Mouse (Mus musculus) urinary bladder, adult 2 months (tissue): ENCODE data around the gene Naaladl2. TPM values are rescaled to one million over a fixed set of nuclear protein-coding genes. Genes with fewer than 3 reads are reported as not detected.
"Not testable (repeated sequence)": the region's sequence is repeated elsewhere in the genome, so short reads cannot be mapped to it uniquely, and the experiment has no call there.

Experiments used
- DNase-seq: peaks from one replicate; pipeline ENCODE4 v3.0.0; 2022; ENCODE audit warnings: low spot score
- polyA plus RNA-seq: library from polyadenylated mRNA; depleted of rRNA; stranded (reverse); fragments of >200 nt; gene quantifications from 2 replicates; pipeline ENCODE4 v1.2.3, GENCODE M21; 2012

Gene Naaladl2
- polyA plus RNA-seq, 1 experiment, result 2.4 TPM

DNA sequence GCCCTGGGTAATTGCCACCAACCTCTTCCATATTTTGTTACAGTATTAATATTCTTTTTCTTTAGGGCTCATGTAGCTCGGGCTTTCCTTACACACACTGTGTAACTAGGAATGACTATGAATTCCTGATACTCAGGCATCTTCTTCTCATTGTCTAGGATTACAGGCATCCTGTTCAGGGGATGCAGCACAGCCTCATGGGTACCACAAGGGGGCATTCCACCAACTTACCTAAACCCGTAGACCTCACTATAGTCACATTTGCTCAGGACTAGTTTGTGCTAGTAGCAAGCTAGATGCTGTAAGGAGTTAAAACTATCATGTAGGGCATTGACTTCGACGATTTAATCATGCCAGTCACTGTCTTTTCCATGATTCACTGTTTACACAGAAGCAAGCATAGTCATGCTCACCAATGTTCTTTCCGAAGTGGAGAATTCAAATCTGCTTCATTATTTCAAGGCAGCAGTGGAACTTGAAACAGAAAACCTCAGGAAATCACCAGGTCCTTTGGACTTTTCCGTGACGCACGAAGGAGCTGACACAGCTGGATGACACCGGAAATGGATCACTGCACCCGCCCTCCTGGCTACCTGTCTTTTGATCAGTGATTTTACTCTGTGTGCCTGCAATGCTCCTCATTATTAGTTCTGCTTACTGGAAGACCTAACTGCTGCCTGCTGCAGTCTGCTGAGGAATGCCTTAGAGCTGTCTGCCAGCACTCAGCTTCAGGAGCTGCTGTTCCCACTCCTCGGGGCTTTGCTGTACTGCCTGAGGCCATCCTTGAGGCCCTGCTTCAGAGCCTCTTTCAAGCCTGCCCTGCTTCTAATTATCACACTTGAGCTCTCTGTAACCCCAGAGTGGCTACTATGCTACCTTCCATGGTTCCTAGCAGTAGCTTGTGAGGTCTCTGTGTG, 822.3 kb downstream of the Naaladl2 start:
- no peak for DNase-seq

DNA sequence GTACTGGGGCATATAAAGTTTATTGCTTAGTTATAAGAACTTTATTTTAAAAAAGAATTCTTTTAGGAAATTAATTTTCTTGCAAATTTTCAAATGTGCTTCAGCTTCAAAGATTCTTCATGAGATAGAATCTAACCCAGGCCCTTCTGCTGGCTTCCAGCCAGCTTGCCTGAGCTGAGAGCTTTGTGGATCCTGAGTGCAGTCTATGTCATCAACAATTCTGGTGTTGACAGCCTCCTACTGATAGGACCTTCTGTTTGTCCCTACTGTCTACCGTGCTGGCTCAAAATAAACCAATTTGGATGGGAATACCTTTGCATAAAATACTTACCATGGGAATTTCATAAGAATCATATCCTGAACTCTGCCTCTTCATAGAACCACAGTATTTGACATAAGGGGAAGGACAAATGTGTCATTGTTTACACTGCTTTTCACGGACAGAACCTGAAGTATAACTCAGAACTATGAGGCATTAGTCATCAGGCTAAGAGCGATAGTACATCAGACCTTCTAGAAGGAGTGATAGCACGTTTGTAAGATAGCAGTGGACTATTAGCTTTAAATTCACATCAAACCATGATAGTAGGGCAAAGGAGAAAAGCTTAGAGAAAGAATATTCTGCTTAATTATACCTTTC, 829.3 kb downstream of the Naaladl2 start:
- DNase-seq, result no peak

DNA sequence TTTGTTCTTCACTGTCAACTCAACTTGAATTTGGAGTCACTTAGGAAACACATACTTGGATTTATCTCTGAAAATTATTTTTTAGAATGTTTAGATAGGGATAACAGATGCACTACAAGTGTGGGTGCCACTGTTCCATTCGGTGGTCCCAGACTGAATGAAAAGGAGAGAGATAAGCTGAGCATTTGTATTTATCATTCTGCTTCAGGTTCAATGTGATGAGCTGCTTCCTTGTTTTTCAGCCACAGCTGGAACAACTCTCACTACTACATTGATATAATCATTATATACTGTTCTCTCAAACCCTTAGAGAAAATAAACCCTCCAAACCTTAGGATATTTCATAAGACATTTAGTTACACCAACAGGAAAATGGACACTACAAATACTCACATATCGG, 918.6 kb downstream of the Naaladl2 start:
- no peak for DNase-seq

DNA sequence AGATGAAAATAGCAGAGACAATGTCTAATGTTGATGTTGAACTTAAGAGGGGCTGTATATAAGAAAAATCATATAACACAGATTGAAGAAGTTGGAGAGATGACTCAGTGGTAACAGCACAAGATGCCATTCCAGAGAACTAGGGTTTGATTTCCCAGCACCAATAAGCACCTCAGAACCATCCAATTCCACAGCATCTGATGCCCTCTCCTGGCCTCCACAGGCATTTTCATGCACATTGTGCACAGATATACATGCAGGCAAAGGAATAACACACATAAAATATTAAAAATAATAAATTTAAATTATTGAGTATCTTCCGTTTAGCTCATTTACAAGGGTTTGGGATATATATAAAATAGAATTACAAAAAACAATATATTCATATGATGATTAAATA, 926.6 kb downstream of the Naaladl2 start:
- no peak for DNase-seq

DNA sequence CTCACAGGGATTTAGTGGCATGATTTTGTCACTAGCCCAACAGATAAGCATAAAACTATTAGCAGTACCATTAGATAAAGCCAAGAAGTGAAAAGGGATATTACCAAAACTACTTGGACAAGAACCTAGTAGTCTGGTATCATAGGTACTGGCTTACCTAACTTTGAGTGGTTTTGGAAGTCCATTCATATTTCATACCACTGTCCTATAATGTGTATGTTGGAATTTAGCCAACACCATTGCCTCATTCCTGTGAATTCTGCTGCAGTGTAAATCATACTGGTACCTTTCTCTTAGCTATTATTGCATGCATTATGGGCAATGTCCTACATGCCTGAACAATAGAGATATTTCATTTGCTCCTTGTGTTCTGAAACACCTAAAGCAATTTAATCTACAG, 977.5 kb downstream of the Naaladl2 start:
- no peak for DNase-seq

DNA sequence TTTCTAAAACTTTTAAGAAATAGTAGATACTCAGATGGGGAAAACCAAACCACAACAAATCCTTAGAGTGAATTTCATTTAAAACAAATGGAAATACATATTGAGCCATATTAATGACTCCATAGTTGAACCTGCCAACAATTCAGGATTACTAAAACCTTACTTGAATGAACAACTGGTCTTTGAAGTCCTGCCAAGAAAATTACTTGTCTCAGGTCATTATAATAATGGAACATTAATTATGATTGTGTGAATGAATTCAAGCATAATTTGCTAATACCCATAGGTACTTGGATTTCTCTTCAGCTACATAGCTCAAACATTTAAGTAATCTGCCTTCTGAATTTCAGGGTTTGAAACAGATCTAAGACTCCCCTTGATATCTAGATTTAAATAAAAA, 980.1 kb downstream of the Naaladl2 start:
- no peak for DNase-seq

DNA sequence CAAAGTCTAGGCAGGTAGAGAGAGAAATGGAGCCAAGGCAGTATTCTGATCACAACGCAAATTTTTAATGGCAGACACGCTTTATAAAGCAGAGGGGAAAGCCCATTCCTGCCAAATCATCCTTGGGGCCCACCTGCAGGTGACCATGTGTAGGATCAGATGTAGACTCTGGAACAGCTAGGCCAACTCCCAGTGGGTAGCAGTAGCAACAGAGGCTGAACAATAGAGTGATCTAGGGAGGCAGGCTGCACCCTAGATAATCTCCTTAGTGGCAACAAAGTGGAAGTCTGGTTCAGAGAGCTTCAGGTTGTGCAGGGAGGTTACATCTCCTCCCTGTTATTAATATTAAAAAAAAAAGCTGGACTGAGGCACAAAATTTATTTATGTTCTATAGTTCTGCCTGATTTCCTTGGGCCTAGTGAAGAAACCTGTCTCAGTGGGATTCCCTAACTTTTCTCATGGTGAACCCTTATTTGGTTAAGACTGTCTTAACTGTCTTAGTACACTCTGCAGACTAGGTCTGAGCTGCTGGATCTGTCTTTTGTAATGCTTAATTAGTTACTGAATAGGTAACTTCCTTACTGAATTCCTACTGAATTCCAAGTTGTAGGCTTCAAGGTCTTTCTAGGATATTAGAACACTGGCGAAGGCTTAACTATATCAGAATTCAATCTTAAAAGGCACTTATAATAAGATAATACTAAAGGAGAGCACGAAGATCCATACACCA, 992.8 kb downstream of the Naaladl2 start:
- not testable (repeated sequence) for DNase-seq

DNA sequence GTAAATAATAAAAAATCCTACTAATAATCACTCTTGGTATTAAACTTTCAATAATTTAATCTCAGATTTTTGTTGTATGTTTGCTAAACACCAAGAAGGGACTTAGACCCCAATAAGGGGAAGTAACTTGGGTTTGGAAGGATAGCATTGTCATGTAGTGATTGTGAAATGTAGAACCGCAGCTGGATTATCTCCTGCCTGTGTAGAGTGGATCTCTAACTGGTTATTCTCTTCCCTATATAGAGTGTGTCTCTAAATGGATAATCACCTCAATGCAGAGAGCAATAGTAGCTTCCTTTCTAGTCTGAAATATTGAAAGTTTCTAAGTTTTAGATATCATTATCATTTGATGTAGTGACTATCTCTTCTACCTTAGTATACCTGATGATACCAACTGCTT, 1001.3 kb downstream of the Naaladl2 start:
- no peak for DNase-seq

DNA sequence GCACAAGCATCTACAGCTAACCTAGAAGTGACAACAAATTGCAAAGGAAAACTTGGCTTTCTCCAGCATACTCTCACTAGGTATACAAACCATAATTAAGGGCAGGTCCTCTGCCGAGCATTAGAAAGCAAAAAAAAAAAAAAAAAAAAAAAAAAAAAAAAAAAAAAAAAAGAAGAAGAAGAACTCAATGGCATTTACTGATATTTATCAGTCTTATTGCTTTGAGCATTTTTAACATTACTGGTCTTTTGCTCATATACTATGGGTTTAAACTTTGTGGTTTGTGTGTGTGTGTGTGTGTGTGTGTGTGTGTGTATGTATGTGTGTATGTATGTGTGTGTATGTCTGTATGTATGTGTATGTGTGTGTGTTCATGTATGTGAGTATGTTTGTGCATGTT, 1006.1 kb downstream of the Naaladl2 start:
- no peak for DNase-seq

DNA sequence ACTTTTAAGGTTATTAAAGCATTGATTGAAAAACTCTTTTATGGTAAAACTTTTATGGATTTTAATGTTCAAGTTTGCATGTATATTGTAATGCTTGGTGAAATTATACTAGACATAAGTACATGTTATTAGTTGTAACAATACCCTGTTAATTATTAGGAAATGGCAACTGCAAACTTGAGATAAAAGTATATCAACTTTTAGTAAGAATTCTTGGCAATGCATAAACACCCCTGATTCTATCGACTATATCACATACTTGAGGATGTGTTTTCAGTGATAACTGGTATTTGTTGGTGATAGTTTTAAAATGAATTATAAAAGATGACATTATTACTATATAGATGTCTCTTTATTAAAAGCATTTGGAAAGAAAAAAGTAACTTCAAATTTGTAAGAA, 1017.9 kb downstream of the Naaladl2 start:
- DNase-seq, result no peak

DNA sequence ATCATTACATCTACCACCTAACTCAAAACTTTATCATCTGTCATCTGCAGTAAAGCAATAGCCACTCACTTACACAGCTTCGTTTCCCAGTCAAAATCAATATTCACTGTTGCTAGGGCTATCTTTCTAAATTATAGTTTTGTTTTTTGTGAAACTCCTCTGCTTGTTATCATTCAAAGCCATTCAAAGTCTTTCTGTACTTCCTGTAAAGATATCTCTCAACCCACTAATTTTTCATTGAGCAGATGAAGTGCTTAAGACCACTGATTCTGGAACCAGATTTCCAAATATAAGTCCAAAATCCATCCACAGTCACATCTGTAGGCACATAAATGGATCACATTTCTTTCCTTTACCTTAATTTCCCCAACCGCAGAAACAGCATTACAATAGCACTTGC, 1020.0 kb downstream of the Naaladl2 start:
- DNase-seq, result no peak

DNA sequence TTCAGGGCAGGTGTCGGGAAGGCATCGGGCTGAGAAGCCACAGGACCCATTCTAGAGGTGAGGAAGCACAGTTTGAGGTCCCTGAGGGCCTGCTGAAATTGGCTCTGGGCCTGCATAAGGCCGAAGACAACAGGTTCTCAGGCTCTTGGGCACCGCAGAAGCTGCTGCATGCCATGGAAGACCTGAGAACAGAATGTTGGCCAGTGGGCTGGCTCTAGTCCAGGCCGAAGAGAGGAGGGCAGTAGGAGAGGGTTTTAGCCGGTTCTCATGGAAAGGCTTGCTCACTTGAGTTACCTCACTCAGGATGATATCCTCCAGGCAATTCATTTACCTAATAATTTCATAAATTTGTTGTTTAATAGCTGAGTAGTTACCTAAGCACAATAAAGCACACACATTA, 1025.9 kb downstream of the Naaladl2 start:
- no peak for DNase-seq

DNA sequence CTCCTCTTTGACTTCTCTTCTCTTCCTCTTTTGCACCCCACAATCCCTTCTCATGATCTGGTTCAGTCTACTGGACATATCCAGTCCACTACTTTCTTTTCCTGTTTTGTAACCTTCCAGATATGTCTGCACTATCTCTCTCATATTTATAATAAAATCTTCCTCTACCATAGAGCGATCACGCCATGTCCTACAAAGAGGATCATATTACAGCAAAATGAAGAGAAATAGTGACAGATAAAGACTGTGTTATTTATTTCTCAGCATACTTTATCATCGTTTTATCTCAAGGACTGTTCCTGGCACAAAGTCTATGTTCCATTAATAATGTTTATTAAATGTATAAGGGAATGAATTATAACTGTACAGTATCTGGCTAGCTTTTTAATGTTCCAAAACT, 1029.2 kb downstream of the Naaladl2 start:
- DNase-seq, result no peak

DNA sequence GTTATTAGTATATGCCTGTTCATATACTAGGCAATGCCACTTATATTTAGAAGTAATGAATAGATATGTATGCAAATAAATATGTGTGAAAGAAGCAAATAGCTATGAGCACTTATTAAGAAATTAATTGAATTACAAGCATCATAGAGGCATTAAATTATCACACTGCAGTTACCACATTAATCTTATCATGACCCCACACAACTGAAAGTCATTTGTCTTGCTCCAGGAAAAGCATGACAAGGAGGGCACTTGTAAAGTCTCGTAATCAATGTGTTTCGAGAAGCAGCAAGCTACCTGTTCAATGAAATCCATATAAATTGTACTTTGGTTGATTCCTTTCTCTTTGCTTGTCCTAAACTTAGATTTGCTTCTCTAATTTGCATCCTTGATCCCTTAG, 1030.7 kb downstream of the Naaladl2 start:
- DNase-seq, result no peak

DNA sequence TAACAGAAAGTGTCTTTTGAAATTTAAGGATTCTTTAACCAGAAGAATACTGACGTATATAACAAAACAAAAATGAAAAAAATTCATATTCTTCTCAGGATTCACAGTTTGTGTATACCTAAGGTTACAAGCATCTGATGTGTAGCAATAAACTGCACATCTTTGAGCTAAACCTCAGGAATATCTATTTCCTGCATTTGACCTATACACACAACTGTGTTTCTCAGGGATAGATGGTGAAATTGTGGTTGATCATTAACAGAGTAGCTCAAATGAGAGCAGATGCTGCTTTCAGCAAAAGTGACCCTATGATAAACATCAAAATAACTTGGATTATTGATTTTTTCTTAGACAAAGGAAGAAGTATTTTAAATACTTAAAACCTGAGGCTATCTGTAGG, 1037.7 kb downstream of the Naaladl2 start:
- DNase-seq, result no peak

DNA sequence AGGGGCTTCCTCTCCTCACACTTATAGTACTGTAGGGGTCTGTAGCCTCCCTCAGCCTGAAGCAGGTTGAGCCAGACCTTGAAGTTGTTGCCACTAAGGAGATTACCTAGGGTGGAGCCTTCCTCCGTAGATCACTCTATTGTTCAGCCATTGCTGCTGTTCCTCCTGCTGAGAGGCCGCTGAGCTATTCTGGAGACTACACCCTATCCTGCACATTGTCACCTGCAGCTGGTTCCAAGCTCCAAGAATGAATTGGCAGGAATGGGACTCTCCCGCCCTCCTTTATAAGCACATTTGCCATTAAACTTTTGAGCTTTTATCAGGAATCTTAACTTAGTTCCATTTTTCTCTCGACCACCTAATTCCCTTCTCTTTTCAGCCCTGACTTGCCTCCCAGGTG, 1064.3 kb downstream of the Naaladl2 start:
- DNase-seq, result no peak

DNA sequence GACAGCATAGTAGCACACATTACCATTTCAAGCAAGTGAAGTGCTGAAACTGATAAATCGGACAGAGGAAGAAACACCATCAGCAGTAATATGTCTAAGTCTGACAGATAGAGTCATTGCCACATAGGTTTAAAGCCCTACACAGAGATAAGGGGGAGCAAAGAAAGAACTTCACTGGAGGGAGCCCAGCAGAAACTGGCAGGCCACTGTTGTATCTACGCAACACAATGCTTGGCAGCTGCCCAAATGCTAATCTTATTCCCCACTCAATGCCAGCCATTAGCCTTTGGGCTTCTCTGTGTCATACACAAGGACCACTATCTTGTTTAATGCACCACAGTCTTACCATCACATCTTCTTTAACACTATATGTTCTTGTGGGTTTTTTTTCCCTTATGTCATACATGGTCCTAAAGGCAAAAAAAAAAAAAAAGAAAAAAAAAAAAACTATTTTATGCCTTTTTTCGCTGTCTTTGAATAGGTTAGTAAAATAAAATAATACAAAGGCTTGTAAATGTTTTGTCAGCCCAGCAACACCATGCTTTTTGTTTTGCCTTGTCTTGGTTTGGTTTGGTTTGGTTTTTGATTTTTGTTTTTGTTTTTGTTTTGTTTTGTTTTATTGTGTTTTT, 1072.8 kb downstream of the Naaladl2 start:
- no peak for DNase-seq

DNA sequence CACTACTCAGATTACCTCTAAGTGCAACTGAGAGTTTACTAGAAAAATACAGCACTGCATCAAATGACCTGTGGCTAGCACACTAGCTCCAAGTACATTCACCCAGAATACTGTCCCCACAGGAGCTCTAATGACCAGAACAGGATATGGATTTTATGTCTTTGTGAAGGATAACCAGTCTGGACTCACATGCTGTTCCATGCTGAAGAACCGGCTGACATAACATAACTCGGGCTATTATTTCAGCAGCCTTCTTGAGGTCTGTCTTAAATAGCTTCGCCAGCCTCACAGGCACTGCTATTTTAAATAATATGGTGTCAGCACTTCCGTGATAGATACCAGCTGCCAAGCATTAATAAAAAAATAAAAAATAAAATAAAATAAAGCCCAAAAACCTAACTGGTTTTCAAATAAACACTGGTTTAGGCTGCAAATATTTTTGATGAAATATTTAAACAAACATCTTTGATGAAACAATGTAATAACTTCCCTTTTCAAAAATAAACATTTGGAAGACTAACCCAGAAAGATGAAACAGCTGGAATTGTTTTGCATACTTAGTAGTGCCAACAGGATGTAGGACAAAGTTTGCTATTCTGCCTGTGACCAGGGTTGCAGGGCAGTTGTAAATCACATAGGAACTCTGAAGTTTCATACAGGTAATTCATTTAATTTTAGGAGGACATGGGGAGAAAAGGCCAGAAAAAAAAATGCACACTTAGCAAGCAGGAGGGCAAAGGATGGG, 1073.5 kb downstream of the Naaladl2 start:
- DNase-seq, result no peak

DNA sequence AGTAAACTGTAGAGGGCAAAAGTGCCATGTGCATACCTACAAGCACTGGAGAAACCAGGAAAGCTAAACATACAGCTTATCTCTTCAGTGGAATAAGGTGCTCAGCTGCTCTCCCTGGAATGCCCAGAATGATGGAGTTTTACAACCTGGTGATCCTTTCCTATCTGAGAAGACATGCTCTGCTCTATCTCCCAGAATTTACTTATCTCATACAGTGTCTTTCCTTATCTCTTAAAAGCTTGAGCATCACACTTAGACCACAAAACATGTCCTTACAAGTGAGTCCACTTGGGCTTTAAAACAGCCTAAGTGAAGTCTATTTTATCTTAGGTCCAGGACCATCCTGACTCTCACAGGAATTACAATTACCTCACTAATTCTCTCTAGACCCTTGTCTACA, 1095.8 kb downstream of the Naaladl2 start:
- no peak for DNase-seq

DNA sequence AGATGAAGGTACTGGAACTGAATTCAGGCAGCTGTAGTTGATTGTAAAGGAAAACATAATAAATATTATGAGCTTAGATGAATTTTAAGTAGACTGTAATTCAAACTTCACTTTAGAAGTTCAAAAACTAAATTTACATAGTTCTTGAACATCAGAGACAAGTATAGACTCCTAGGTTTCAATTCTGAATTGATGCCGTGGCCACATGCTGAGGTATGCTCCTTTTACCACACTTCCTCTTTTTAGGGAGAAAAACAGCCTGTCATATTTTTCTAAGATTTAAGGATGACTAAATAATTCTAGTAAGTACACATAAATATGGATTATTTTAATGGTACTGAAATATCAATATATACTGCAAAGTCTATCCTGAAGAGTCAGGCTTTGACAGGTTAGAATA, 1142.3 kb downstream of the Naaladl2 start:
- no peak for DNase-seq

DNA sequence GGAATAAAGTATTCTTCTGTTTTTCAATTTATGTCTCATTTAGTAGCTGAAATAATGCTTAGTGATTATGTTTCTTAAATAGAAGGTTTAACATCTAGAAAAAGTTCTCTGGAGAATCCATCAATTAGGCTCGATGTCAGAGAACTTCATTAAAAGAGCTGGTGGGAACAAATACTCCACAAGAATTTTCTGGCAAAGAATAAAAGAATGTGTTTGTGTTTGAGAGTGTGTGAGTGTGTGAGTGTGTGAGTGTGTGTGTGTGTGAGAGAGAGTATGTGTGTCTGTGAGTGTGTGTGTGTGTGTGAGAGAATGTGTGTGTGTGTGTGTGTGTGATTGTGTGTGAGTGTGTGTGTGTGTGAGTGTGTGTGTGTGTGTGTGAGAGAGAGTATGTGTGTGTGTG, 1170.3 kb downstream of the Naaladl2 start:
- DNase-seq, result no peak
